Mouse (Mus musculus) heart, embryonic 15.5 days (tissue): ENCODE results near the gene Carhsp1. TPM values are rescaled to one million over a fixed set of nuclear protein-coding genes. Genes with fewer than 3 reads are reported as not detected.

Experiments
- ATAC-seq: fragments of 200-750 bp; cut with Nextera tagmentation; replicated peaks from 2 replicates; pipeline ENCODE4 v1.8.0; 2017; ENCODE audit warnings: low read depth, moderate TSS enrichment; ENCODE audit not compliant: insufficient number of reproducible peaks, insufficient read depth, low FRiP score
- H3K27ac ChIP-seq: fragments of 300-500 bp; sonication (generic); 2 replicates; pipeline ENCODE4 v1.5.1; 2015; ENCODE audit warnings: mild to moderate bottlenecking, inconsistent platforms
- H3K27me3 ChIP-seq: fragments of 300-500 bp; sonication (generic); 2 replicates; pipeline ENCODE4 v1.6.1; 2015; ENCODE audit warnings: inconsistent platforms
- H3K36me3 ChIP-seq: fragments of 300-500 bp; sonication (generic); 2 replicates; pipeline ENCODE4 v1.6.1; 2015; ENCODE audit warnings: mild to moderate bottlenecking, inconsistent platforms
- H3K4me1 ChIP-seq: fragments of 300-500 bp; sonication (generic); replicated peaks from 2 replicates; pipeline ENCODE4 v1.6.1; 2015; ENCODE audit warnings: inconsistent platforms
- H3K4me2 ChIP-seq: fragments of 300-500 bp; sonication (generic); 2 replicates; pipeline ENCODE4 v1.6.1; 2015; ENCODE audit warnings: inconsistent platforms, mild to moderate bottlenecking, moderate library complexity
- H3K4me3 ChIP-seq: fragments of 300-500 bp; sonication (generic); 2 replicates; pipeline ENCODE4 v1.5.1; 2015; ENCODE audit warnings: mild to moderate bottlenecking, inconsistent platforms
- H3K9ac ChIP-seq: fragments of 300-500 bp; sonication (generic); 2 replicates; pipeline ENCODE4 v1.6.1; 2015; ENCODE audit warnings: mild to moderate bottlenecking, inconsistent platforms
- H3K9me3 ChIP-seq: fragments of 300-500 bp; sonication (generic); replicated peaks from 2 replicates; pipeline ENCODE4 v1.6.1; 2016; ENCODE audit warnings: inconsistent platforms
- WGBS: fragments of 180-500 bp; shearing (Covaris S2); methylation state at CpG from one replicate; pipeline ENCODE4 v1.1.7; 2015; ENCODE audit warnings: mixed read lengths; 5-methylcytosine and 5-hydroxymethylcytosine counted together
- polyA plus RNA-seq: library from polyadenylated mRNA; unstranded; fragments of >200 nt; fragmentation: Nextera tagmentation; extraction: Ambion mirVana; gene quantifications from 2 replicates; pipeline ENCODE4 v1.2.1, GENCODE M21; 2015

Carhsp1 gene
- polyA plus RNA-seq, 1 experiment from 2014 or later: 71.1 TPM

- peak overlapping the region; percentile 80 for H3K9ac ChIP-seq
- H3K4me2 ChIP-seq: peak overlapping the region; percentile 83
- H3K27me3 ChIP-seq: no peaks in the 10 kb centered on the region
- WGBS: 34% methylated on average over 7 of the region's 7 CpGs
- no peak for ATAC-seq
- H3K4me3 ChIP-seq: peak overlapping the region; percentile 93
- H3K9me3 ChIP-seq: no peaks in the 10 kb centered on the region
- H3K36me3 ChIP-seq: peaks cover 17% of the 10 kb centered on the region
- peak overlapping the region; percentile 92 for H3K27ac ChIP-seq
- peaks cover 30% of the 10 kb centered on the region for H3K4me1 ChIP-seq
Observed at GRCm38 (mm10) chr16:8638131-8638530, 33.8 kb downstream of the Carhsp1 start.

- Histone ChIP-seq H3K4me3 (peak within 1 kb of the TSS; percentile 93), H3K9ac (peak within 1 kb of the TSS; percentile 80), H3K27me3 (no peaks in the 10 kb centered on the region), H3K36me3 (0 out of 2 replicates have a peak, but pooled peaks cover 11% of the 10 kb centered on the region), H3K4me2 (peak within 1 kb of the TSS; percentile 83), H3K27ac (peak within 1 kb of the TSS; percentile 92), H3K4me1 (peaks cover 30% of the 10 kb centered on the region), H3K9me3 (no peaks in the 10 kb centered on the region)
- peak; percentile 87 for ATAC-seq
- WGBS: under 1% methylated on average over 59 of the region's 59 CpGs
Observed at GRCm38 (mm10) chr16:8637217-8638051, 34.5 kb downstream of the Carhsp1 start, which contains the start of the genes Pmm2 and Tmem186. Pmm2 (plus strand) TSS chr16:8637674. Tmem186 (minus strand) TSS chr16:8637712.

- H3K4me2 ChIP-seq: peak overlapping the region; percentile 83
- no peak for ATAC-seq
- no peaks in the 10 kb centered on the region for H3K9me3 ChIP-seq
- H3K4me3 ChIP-seq: peak overlapping the region; percentile 93
- under 1% methylated on average over 13 of the region's 13 CpGs for WGBS
- no peaks in the 10 kb centered on the region for H3K27me3 ChIP-seq
- peak overlapping the region; percentile 80 for H3K9ac ChIP-seq
- H3K36me3 ChIP-seq: 0 out of 2 replicates have a peak, but pooled peaks cover 11% of the 10 kb centered on the region
- peak overlapping the region; percentile 92 for H3K27ac ChIP-seq
- H3K4me1 ChIP-seq: peaks cover 30% of the 10 kb centered on the region
Observed at GRCm38 (mm10) chr16:8636867-8637216, 35.1 kb downstream of the Carhsp1 start.

GRCm38 (mm10) chr16:8631428-8631827 is 40.5 kb downstream of the Carhsp1 start:
- Histone ChIP-seq H3K27me3 (no peaks in the 10 kb centered on the region), H3K9ac (no peak overlapping the region), H3K4me2 (no peak overlapping the region), H3K36me3 (0 out of 2 replicates have a peak, but pooled peaks cover 11% of the 10 kb centered on the region), H3K4me1 (peaks cover 9% of the 10 kb centered on the region), H3K27ac (no peak overlapping the region), H3K4me3 (no peak overlapping the region), H3K9me3 (no peaks in the 10 kb centered on the region)
- no peak for ATAC-seq
- 80% methylated on average over 5 of the region's 5 CpGs for WGBS

GRCm38 (mm10) chr16:8630419-8630818 is 41.5 kb downstream of the Carhsp1 start:
- 67% methylated on average over 2 of the region's 2 CpGs for WGBS
- H3K4me3 ChIP-seq: no peak overlapping the region
- ATAC-seq: no peak

GRCm38 (mm10) chr16:8620315-8621115 is 51.4 kb downstream of the Carhsp1 start:
- Histone ChIP-seq H3K4me3 (no peak overlapping the region), H3K4me1 (no peaks in the 10 kb centered on the region), H3K36me3 (peaks cover 6% of the 10 kb centered on the region; the same call in 1 of the 2 replicates), H3K4me2 (no peak overlapping the region), H3K27ac (no peak overlapping the region), H3K9me3 (no peaks in the 10 kb centered on the region), H3K27me3 (no peaks in the 10 kb centered on the region), H3K9ac (no peak overlapping the region)
- no peak for ATAC-seq
- WGBS: 72% methylated on average over 16 of the region's 16 CpGs

More at GRCm38 (mm10) chr16:8630419-8630818, 41.5 kb downstream of the Carhsp1 start:
- Histone ChIP-seq H3K27ac (no peak overlapping the region), H3K4me2 (no peak overlapping the region), H3K4me1 (no peaks in the 10 kb centered on the region), H3K9me3 (no peaks in the 10 kb centered on the region), H3K27me3 (no peaks in the 10 kb centered on the region), H3K36me3 (0 out of 2 replicates have a peak, but pooled peaks cover 8% of the 10 kb centered on the region), H3K9ac (no peak overlapping the region)

- Histone ChIP-seq H3K4me2 (no peak overlapping the region), H3K4me1 (no peaks in the 10 kb centered on the region), H3K36me3 (peaks cover 6% of the 10 kb centered on the region; the same call in 1 of the 2 replicates), H3K9ac (no peak overlapping the region), H3K9me3 (no peaks in the 10 kb centered on the region), H3K27me3 (no peaks in the 10 kb centered on the region), H3K4me3 (no peak overlapping the region), H3K27ac (no peak overlapping the region)
- WGBS: 59% methylated on average over 10 of the region's 10 CpGs
- no peak for ATAC-seq
Observed at GRCm38 (mm10) chr16:8619659-8620314, 52.2 kb downstream of the Carhsp1 start.

- no peak for ATAC-seq
- 0 out of 2 replicates have a peak, but pooled peaks cover 4% of the 10 kb centered on the region for H3K36me3 ChIP-seq
- H3K9ac ChIP-seq: no peak overlapping the region
- no peaks in the 10 kb centered on the region for H3K9me3 ChIP-seq
- WGBS: 88% methylated on average over 3 of the region's 3 CpGs
- no peaks in the 10 kb centered on the region for H3K27me3 ChIP-seq
- no peaks in the 10 kb centered on the region for H3K4me1 ChIP-seq
- no peak overlapping the region for H3K4me2 ChIP-seq
- H3K4me3 ChIP-seq: no peak overlapping the region
- no peak overlapping the region for H3K27ac ChIP-seq
Observed at GRCm38 (mm10) chr16:8613447-8613846, 58.5 kb downstream of the Carhsp1 start.

- no peaks in the 10 kb centered on the region for H3K4me1 ChIP-seq
- no peak overlapping the region for H3K27ac ChIP-seq
- 0 out of 2 replicates have a peak, but pooled peaks cover 3% of the 10 kb centered on the region for H3K36me3 ChIP-seq
- H3K9ac ChIP-seq: no peak overlapping the region
- no peaks in the 10 kb centered on the region for H3K27me3 ChIP-seq
- WGBS: 80% methylated on average over 4 of the region's 4 CpGs
- no peak overlapping the region for H3K4me3 ChIP-seq
- H3K9me3 ChIP-seq: no peaks in the 10 kb centered on the region
- no peak overlapping the region for H3K4me2 ChIP-seq
- ATAC-seq: no peak
Observed at GRCm38 (mm10) chr16:8613039-8613438, 58.9 kb downstream of the Carhsp1 start.

- ATAC-seq: no peak
- no peak overlapping the region for H3K27ac ChIP-seq
- no peak overlapping the region for H3K9ac ChIP-seq
- no peak overlapping the region for H3K4me3 ChIP-seq
- H3K27me3 ChIP-seq: no peaks in the 10 kb centered on the region
- 75% methylated on average over 8 of the region's 8 CpGs for WGBS
- 0 out of 2 replicates have a peak, but pooled peaks cover 3% of the 10 kb centered on the region for H3K36me3 ChIP-seq
- no peak overlapping the region for H3K4me2 ChIP-seq
- no peaks in the 10 kb centered on the region for H3K9me3 ChIP-seq
- H3K4me1 ChIP-seq: no peaks in the 10 kb centered on the region
Observed at GRCm38 (mm10) chr16:8612214-8613005, 59.5 kb downstream of the Carhsp1 start.
